7 mouse cellular contexts compared by ENCODE assay signal in genomic region chr5:35105922-35106298, GRCm38 (mm10). TPM values are rescaled to one million over a fixed set of nuclear protein-coding genes. Genes with fewer than 3 reads are reported as not detected.
DNase-seq lines count a peak whose midpoint lies in the region; ATAC-seq and TF ChIP-seq lines count a peak whose summit lies in the region.

No protein-coding gene starts in this region.

- no peaks in the 10 kb centered on the region for H3K27me3 ChIP-seq in thymus, adult 2 months (ENCODE audit: control insufficient read depth, insufficient read depth, low read length)
- no peaks in the 10 kb centered on the region for H3K27me3 ChIP-seq in embryonic facial prominence, embryonic 13.5 days
- H3K27me3 ChIP-seq in hindbrain, embryonic 12.5 days: no peaks in the 10 kb centered on the region
- H3K27me3 ChIP-seq in midbrain, embryonic 11.5 days (ENCODE audit: control insufficient read depth, insufficient read depth, low read length): no peaks in the 10 kb centered on the region

- H3K4me2 ChIP-seq in embryonic facial prominence, embryonic 13.5 days: peak overlapping the region; percentile 80
- H3K4me2 ChIP-seq in hindbrain, embryonic 12.5 days (replicated peaks): peak overlapping the region; percentile 74
- peak overlapping the region; percentile 53 for H3K4me2 ChIP-seq in midbrain, embryonic 11.5 days

- no peaks in the 10 kb centered on the region for H3K9me3 ChIP-seq in embryonic facial prominence, embryonic 13.5 days
- no peaks in the 10 kb centered on the region for H3K9me3 ChIP-seq in hindbrain, embryonic 12.5 days (replicated peaks)
- no peaks in the 10 kb centered on the region for H3K9me3 ChIP-seq in midbrain, embryonic 11.5 days (ENCODE audit: control insufficient read depth, low read length)

- WGBS in thymus, adult 2 months: 15% methylated on average over 11 of the region's 11 CpGs
- 6% methylated on average over 11 of the region's 11 CpGs for WGBS in embryonic facial prominence, embryonic 13.5 days
- WGBS in hindbrain, embryonic 12.5 days: 9% methylated on average over 11 of the region's 11 CpGs
- WGBS in midbrain, embryonic 11.5 days: 9% methylated on average over 11 of the region's 11 CpGs

- peak overlapping the region; percentile 67 for H3K4me3 ChIP-seq in thymus, adult 2 months (ENCODE audit: control insufficient read depth, insufficient read depth, low read length)
- H3K4me3 ChIP-seq in embryonic facial prominence, embryonic 13.5 days: peak overlapping the region; percentile 84
- H3K4me3 ChIP-seq in hindbrain, embryonic 12.5 days: peak overlapping the region; percentile 61
- H3K4me3 ChIP-seq in midbrain, embryonic 11.5 days (ENCODE audit: low read depth, low read length): peak overlapping the region; percentile 70

- 0 out of 2 replicates have a peak, but pooled peaks have one; percentile 18 for ATAC-seq in embryonic facial prominence, embryonic 13.5 days (ENCODE audit: insufficient number of reproducible peaks, insufficient read depth, low FRiP score, low TSS enrichment, low read depth)
- no peak for ATAC-seq in hindbrain, embryonic 12.5 days (ENCODE audit: low FRiP score)
- ATAC-seq in midbrain, embryonic 11.5 days (ENCODE audit: low FRiP score): peak; percentile 79; the same call in 1 of the 2 replicates
- no peak for ATAC-seq in activated CD4-positive, CD25-positive, alpha-beta regulatory T cell, adult 4 months

- peaks cover 18% of the 10 kb centered on the region for H3K4me1 ChIP-seq in thymus, adult 2 months (replicated peaks; ENCODE audit: control insufficient read depth, insufficient read depth, low read length)
- peaks cover 25% of the 10 kb centered on the region for H3K4me1 ChIP-seq in embryonic facial prominence, embryonic 13.5 days
- peaks cover 24% of the 10 kb centered on the region for H3K4me1 ChIP-seq in hindbrain, embryonic 12.5 days
- H3K4me1 ChIP-seq in midbrain, embryonic 11.5 days (ENCODE audit: control insufficient read depth, insufficient read depth, low read length): peaks cover 16% of the 10 kb centered on the region

- no peak for TF ChIP-seq CTCF in thymus, adult 2 months (IDR thresholded peaks at IDR 0.05; ENCODE audit: borderline replicate concordance, control insufficient read depth, extremely low read depth, insufficient read depth, low read length, poor library complexity)

- no peak for DNase-seq in thymus, adult 2 months
- DNase-seq in thymus, postnatal 14 days: no peak
- no peak for DNase-seq in midbrain, embryonic 11.5 days (ENCODE audit: low spot score, missing footprints)
- DNase-seq in Muller cell, postnatal 12 days (ENCODE audit: inconsistent ontology term): no peak

- H3K36me3 ChIP-seq in thymus, adult 2 months (ENCODE audit: control insufficient read depth, insufficient read depth, low read length): peaks cover 13% of the 10 kb centered on the region
- peaks cover 18% of the 10 kb centered on the region for H3K36me3 ChIP-seq in embryonic facial prominence, embryonic 13.5 days
- peaks cover 18% of the 10 kb centered on the region for H3K36me3 ChIP-seq in hindbrain, embryonic 12.5 days
- H3K36me3 ChIP-seq in midbrain, embryonic 11.5 days (ENCODE audit: control insufficient read depth, insufficient read depth, low read length): 0 out of 2 replicates have a peak, but pooled peaks cover 2% of the 10 kb centered on the region

- H3K9ac ChIP-seq in embryonic facial prominence, embryonic 13.5 days: peak overlapping the region; percentile 60
- peak overlapping the region; percentile 57 for H3K9ac ChIP-seq in hindbrain, embryonic 12.5 days
- peak overlapping the region; percentile 58 for H3K9ac ChIP-seq in midbrain, embryonic 11.5 days (ENCODE audit: low read length)

- no peak overlapping the region for H3K27ac ChIP-seq in thymus, adult 2 months (ENCODE audit: control insufficient read depth, insufficient read depth, low read length)
- no peak overlapping the region for H3K27ac ChIP-seq in embryonic facial prominence, embryonic 13.5 days
- H3K27ac ChIP-seq in hindbrain, embryonic 12.5 days: peak overlapping the region; percentile 67
- H3K27ac ChIP-seq in midbrain, embryonic 11.5 days (ENCODE audit: low read depth, low read length): no peak overlapping the region; the same call in 1 of the 2 replicates

- TF ChIP-seq POLR2A in thymus, adult 2 months (IDR thresholded peaks at IDR 0.05; ENCODE audit: control insufficient read depth, extremely low read depth, insufficient read depth, low read length, poor library complexity): no peak

RNA-seq across cellular contexts. Expression of gene Lrpap1, which starts 0.3 kb away (rescaled TPM):
- polyA plus RNA-seq in thymus, adult 2 months (2012; rRNA removed): 18.9 and 24.4 TPM in 2 replicates
- 109 and 145 TPM in 2 replicates for polyA plus RNA-seq in embryonic facial prominence, embryonic 13.5 days (2015; fragmentation: Nextera tagmentation; extraction: Ambion mirVana)
- 115 and 129 TPM in 2 replicates for polyA plus RNA-seq in hindbrain, embryonic 12.5 days (2016; fragmentation: Nextera tagmentation; extraction: Ambion mirVana)
- polyA plus RNA-seq in midbrain, embryonic 11.5 days (2014; fragmentation: Nextera tagmentation; extraction: Ambion mirVana): 95.5 and 105 TPM in 2 replicates
- 10 to 100 TPM; 73.7 to 81.8 TPM for polyA plus RNA-seq in activated CD4-positive, CD25-positive, alpha-beta regulatory T cell, adult 4 months (2017; shearing (Covaris generic))

RNA-seq across cellular contexts. Expression of gene Dok7, which starts 49.3 kb away (rescaled TPM):
- polyA plus RNA-seq in thymus, adult 2 months (2012; rRNA removed): 0.45 and 2.0 TPM in 2 replicates
- polyA plus RNA-seq in embryonic facial prominence, embryonic 13.5 days (2015; fragmentation: Nextera tagmentation; extraction: Ambion mirVana): 1.1 and 1.7 TPM in 2 replicates
- 1.5 and 1.7 TPM in 2 replicates for polyA plus RNA-seq in hindbrain, embryonic 12.5 days (2016; fragmentation: Nextera tagmentation; extraction: Ambion mirVana)
- 0.10 TPM in 1 of 2 replicates, not detected in the other for polyA plus RNA-seq in midbrain, embryonic 11.5 days (2014; fragmentation: Nextera tagmentation; extraction: Ambion mirVana)
- not detected for polyA plus RNA-seq in activated CD4-positive, CD25-positive, alpha-beta regulatory T cell, adult 4 months (2017; shearing (Covaris generic))

Comparison
In these comparisons a context has a peak if more than half of its experiments do, and no peak if none do; other contexts are left out.
1. ATAC-seq: peak in embryonic facial prominence, embryonic 13.5 days (single experiment) and midbrain, embryonic 11.5 days (single experiment); none in hindbrain, embryonic 12.5 days (single experiment) and activated CD4-positive, CD25-positive, alpha-beta regulatory T cell, adult 4 months (single experiment).
2. Peak in every context shown above with its lines, with median percentiles within 50 percentile points of each other: H3K4me3 ChIP-seq, H3K4me2 ChIP-seq and H3K9ac ChIP-seq.